Mouse (Mus musculus) R1 (cell line): ENCODE data around the gene Cd40lg.

Source experiments
- DNase-seq: peaks from one replicate; pipeline ENCODE4 v3.0.0-alpha.2; 2018; ENCODE audit warnings: low read depth, low spot score

Gene Cd40lg

DNA sequence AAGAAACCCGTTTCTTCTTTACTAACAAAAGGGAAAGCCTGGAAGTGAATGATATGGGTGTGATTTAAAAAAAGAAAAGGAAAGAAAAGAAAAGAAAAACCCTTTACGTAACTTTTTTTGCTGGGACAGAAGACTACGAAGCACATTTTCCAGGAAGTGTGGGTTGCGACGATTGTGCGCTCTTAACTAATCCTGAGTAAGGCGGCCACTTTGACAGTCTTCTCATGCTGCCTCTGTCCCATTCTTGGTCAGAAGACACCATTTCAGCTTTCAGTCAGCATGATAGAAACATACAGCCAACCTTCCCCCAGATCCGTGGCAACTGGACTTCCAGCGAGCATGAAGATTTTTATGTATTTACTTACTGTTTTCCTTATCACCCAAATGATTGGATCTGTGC lies at the start of gene Cd40lg:
Gene Cd40lg, plus strand, starts transcription at position 268 of the 400 bp plus-strand sequence.
- no peak for DNase-seq

DNA sequence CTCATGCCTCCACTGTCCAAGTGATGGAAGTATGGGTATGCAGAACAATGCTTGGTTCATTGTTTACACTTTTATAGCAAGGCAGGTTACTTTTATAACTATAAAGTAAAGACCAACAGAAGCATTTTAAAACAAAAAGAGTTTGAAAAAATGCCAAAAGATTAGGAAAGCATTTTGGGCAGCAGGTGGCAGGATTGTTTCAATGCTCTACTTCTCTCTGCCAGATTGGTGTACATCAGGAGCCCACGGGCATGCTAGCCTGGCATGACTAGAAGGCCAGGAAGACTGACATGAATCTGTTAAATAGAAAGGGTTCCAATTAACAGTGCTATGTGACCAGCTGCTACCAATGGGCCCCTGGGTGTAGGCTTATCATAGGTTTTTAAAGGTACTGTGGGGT lies 45.4 kb upstream of the Cd40lg start:
- DNase-seq: no peak

DNA sequence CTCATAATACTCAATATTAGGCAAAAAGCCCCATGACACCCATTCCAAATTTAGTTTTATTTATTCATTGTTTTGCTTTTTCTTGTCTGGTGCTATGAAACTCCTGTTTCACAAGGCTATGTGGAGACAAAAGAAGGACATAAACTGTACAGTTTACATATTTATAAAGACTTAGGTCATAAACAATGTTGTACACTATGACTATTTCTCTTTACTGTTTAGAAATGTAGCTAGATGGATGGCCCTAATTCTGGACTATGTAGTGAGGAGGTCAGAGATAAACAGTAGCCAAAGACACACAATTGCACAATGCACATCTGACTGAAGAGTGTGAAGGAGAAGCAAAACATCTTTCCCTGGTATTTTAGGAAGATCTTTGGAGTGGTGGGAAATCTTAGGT lies 40.7 kb upstream of the Cd40lg start:
- no peak for DNase-seq

DNA sequence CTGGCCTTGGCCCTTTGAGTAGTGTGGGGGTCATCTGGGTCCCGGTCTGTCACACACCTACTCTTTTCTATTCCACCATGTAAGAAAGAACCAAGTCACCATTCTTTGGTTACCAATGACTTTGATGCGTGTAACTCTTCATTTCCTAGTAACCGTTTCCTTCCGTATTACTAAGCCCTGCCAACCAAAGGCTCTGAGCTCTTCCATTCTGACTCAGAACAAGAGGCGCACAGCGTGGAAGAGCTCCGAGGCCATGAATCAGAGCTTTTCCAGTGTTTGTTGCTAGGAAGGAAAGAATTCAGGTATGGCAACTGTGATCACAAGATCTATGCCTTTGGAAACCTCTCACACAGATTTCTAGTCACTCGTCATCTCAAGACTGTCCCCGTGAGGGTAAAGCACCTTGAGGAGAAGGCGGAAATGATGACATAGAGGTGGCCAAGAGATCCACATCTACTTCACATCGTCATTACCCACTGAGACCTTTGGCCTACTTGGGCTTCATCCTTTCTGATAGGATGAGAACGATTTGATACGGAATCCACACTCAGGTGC lies 34.6 kb upstream of the Cd40lg start:
- DNase-seq: no peak

DNA sequence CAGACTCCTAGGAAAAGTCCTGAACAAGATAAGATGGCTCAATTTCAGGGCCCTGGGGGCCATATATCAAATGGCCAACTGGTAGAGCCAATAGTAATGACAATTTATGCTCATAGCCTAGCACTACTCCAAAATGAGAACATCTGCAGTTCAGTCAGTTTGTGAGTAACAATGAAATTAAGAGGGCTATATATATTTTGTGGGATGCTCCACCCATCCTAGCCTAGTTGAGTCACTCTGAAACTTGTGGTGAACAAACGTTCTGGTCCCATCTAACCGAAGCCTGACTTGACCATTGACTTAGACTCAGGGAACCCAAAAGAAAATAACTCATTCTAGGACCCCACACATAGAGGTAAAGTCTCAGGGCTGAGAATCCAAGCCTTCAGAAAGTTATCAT lies 29.5 kb upstream of the Cd40lg start:
- DNase-seq: no peak

DNA sequence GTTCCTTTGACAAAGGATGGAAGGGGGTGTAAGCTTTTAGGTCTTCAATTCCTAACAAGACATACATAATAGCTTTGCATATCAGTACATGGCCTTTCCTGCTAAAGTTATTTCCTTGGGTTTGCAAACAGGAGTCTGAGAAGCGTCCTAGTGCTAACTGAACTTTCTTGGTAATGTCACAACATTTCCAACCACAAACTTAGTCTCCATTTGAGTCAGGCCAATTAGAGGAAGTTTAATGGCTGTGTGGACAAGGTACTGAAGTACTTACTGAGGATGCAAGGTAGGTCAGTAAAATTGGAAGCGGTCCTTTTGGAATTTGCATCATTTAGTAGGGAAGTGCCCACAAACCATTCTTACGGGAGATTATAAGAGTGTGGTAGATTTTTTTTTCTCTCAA lies 28.6 kb upstream of the Cd40lg start:
- no peak for DNase-seq

DNA sequence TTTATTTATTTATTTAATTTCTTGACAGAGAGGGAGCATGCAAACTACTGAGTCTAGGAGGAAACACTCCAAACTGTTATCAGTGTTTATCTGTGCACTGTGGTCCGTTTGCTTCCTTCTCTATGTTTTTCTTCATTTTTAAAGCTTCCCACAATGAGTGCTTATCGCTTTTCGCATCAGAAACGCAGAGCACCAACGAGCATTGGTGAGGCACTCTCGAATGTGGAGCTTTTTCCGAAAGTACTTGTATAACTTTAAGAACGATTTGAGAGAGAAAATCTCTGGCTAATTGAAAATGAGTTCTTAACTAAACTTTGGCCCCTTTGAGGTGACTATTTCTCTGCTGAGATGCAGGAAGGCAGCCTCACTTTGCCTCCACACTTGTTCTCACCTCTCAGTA lies 24.6 kb upstream of the Cd40lg start:
- no peak for DNase-seq

DNA sequence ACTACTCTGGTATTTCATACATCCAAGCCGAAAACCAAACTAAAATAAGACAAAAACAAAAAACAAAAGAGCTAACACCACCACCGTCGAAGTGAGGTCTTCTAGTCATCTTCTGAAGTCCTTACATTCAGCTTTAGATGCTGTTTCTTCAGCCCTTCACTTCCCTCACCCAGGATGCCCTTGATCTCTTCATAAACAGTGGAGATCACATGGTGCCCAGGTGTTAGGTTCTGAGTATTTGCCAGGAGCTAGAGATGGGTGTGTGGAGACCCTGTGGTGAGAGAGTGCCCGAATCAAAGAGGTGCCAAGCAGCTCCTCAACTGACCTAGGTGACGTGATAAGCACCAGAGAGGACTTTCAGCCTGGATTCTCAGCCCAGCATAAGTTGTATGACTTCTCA lies 22.6 kb upstream of the Cd40lg start:
- DNase-seq: no peak

DNA sequence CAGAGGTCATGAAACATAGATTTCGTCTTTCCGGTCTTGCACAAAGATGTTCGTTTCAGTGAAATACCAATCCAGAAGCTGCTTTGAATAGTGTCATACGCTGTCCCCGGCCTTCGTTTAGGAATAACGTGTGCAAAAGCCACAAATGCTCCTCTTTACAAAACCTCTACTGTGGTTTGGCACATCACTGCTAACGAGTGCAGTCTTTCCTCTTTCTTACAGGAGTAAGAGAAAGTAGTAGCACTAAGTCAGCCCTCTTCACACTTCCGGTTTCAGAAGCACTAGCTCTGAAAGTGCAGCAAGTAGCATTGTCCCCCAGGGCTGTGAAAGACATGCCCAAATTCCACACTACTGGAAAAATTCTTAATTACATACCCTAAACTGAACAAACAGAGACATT lies 15.6 kb upstream of the Cd40lg start:
- DNase-seq: no peak

DNA sequence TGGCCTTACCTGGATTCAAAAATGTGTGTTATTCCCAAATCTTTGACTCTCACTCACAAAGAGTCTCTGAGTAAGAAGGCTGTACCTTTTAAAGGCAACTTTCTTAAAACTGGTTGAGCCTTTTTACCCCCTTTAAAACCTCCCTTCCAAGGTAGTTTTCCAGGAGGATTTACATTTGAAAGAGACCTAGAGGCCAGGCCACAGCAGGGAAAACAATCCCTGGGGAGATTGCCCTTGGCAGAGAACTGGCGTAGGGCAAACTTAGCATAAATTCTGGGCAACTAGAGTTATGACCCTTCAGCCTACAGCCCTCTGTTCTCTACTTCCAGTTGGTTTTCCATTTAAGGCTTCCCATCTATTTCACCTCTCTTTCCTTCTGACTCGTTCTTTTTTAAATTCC lies 13.9 kb upstream of the Cd40lg start:
- peak; percentile 79 for DNase-seq

DNA sequence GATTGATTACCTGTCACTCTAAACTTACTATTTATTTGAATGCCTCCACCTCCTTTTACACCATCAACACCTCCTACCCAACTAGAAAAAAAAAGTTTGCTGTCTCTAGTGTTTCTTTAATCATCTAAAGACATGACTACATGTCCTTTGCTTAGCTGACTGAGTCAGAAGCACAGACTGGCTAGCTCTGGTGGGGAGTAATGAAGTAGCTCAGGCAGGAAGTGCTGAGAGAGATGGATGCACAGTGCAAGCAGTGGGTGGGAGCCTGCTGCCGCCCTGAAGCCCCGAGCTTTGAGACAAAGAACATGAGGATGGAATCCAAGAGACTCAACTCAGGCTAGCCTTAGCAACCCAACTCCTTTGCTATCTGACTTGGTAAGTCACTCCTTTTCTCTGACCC lies 11.5 kb upstream of the Cd40lg start:
- no peak for DNase-seq

DNA sequence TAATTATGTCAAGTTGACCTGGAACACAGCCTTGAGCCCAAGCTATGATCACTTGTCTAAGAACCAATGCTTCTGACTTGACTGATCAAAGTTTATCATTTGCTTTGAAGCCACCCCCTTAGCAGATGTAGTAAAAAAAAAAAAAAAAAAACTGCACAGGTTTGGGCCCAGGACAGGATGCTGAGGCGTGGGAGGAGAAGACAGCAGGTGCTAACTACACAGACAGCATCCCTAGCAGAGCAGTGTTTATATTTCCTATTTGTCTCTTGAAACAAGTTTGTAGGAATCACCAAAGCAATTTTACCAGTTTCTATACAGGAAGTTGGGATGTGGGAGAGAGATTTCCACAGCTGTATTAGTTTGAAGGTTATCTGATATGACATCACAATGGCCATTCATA lies 1.4 kb upstream of the Cd40lg start:
- DNase-seq: no peak

DNA sequence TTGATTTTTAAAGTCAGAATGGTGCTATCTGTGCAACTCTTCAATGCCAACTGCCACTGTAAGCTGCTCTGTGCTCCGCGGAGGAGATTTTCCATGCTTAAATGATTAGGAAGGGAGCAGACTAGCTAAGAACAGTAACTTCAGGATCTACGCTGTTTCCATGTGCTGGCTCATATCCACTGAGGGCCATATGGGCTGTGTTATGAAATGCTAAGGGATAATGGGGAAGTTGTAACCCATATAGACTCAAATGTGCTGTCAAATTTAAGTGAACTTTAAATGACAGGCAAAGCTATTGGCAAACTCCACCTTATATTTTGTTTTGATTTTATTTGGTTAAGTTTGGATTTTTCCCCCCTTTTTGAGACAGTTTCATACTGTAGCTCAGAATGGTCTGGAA lies 919 bp downstream of the Cd40lg start:
- DNase-seq: no peak

DNA sequence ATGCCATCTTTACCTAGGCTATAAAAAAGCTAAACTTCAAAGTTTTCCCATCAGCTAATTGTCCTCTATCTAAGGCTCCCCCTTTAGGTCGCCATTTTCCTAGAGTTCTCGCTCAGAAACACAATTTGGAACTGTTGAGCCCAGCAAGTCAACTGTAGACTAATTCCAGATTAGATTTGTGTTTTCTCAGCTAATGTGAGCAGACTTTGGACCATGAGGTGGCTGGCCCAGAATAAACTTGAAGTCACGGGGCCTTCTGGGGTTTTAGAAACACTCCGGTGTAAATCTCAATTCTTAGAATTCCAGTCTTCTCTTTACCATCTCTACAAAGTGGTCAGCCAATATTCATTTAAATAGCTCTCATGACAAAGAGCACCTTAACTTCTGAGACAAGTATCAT lies 3.6 kb downstream of the Cd40lg start:
- no peak for DNase-seq

DNA sequence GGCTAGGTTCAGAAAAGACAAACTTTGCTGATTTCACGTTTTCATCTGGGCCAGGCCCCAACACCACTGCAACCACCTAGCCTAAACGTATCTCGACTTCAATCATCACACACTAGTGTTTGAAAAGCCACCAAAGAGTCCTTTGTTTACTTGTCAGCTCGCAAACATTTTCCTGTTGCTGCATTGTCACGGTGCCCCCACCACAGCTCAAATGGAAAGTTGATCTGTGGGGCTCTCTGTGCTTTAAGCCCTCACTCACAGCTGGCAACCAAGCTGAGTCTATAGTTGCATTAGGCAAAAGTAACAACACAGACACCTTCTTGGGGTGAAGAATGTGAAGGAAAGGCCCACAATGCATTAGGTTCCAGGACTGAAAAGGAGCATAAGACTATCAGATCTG lies 4.3 kb downstream of the Cd40lg start:
- DNase-seq: no peak

DNA sequence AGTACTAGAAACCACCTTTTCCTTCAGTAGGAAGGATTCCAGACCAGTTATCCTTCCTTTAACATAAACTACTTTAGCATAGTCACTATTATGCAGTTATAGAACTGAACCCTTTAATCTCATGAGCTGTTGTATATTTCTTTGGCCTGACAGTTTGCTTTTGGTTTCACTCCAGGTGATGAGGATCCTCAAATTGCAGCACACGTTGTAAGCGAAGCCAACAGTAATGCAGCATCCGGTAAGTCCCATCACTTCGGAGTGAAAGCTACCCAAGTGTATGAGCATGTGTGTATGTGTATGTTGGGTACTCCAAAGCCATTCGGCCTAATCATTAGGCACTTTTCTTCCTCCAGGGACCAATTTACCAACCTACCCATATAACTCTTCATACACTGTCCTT lies 7.6 kb downstream of the Cd40lg start:
- no peak for DNase-seq

DNA sequence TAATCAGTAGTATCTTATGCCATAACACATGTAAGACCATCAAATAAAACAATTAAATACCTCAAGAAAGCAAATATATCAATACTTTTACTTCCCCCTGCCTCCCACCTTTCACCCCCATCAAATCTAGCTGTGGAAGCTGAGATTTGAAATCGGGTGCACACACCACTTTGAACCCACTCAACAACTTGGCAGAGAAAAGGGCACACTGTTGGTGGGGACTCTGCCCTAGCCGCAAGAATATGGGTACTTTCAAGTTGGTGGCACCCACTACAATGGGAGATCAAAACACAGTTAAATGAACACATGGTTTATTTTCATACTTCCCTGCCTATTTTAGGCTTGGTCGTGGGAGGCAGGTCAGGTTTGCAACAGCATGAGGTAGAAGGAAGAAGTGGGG lies 9.9 kb downstream of the Cd40lg start:
- no peak for DNase-seq

DNA sequence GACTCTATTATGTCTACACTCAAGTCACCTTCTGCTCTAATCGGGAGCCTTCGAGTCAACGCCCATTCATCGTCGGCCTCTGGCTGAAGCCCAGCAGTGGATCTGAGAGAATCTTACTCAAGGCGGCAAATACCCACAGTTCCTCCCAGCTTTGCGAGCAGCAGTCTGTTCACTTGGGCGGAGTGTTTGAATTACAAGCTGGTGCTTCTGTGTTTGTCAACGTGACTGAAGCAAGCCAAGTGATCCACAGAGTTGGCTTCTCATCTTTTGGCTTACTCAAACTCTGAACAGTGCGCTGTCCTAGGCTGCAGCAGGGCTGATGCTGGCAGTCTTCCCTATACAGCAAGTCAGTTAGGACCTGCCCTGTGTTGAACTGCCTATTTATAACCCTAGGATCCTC lies 11.4 kb downstream of the Cd40lg start:
- no peak for DNase-seq

DNA sequence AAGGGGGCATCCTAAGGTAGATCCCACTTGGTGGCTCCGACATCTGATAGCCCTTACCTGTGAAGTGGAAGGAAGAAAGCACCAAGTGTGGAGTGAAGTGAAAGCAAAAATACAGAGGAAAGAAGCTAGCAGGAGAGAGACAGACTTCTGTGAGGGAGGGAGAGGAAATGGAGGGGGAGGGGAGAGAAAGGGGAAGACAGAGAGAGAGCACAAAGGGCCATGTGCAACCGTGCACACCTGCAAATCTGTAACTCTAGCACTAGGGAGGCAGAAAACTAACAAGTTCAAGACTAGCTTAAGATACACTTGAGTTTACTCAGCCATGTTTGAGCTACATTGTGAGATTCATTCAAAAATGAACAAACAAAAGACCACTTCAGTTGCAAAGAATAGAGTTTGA lies 16.2 kb downstream of the Cd40lg start:
- DNase-seq: no peak

DNA sequence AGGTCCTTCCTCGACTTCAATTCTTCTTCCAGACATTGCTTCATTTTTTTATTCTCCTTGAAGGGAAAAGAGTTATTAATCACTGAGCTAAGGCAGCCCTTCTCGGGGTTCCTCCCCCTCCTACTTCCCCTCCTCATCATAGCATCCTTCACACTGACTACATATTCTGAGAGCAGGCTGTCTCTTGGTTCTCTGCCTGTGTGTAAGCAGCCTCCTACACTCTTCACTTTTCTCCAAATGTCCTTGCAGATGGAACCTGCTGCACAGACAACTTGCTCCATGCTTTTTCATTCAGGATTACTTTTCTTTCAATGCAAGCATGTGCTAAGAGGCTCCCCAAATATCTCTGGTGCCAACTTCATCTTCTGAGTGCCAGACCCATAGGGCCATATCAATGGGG lies 21.7 kb downstream of the Cd40lg start:
- no peak for DNase-seq

DNA sequence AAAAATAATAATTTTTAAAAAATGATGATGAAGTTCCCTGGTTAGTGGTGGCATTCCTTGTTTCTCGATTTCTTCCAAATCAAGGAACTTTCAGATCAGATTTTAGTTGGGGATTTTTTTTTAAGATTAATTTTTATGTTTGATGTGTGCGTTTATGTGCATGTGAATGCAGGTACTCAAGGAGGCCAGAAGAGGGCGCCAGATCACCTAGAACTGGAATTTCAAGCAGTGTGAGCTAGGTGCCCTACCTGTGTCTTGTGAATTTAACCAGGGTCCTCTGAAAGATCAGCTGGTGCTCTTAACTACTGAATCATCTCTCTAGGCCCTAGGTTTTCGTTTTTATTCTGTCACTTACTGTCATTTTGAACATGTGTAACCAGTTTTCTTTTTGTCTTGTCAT lies 24.0 kb downstream of the Cd40lg start:
- peak; percentile 35 for DNase-seq

DNA sequence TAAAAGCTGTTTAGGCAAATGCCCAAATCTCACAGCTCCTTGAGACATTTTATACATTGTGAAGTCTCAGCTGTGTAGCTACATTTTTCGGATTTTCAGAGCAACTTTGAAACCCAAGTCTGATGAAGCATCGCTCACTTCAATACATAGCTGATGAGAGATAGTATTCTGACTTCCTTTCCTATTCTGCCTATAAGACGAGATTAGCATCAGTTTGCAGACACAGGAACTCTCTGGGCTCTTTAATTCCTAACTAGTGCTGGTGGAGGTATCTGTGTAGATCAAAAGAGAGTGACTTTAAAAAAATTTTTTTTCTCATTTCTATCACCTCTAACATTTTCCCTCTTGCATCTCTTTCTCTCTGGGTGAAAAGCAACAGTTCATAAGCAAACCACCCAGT lies 26.6 kb downstream of the Cd40lg start:
- no peak for DNase-seq

DNA sequence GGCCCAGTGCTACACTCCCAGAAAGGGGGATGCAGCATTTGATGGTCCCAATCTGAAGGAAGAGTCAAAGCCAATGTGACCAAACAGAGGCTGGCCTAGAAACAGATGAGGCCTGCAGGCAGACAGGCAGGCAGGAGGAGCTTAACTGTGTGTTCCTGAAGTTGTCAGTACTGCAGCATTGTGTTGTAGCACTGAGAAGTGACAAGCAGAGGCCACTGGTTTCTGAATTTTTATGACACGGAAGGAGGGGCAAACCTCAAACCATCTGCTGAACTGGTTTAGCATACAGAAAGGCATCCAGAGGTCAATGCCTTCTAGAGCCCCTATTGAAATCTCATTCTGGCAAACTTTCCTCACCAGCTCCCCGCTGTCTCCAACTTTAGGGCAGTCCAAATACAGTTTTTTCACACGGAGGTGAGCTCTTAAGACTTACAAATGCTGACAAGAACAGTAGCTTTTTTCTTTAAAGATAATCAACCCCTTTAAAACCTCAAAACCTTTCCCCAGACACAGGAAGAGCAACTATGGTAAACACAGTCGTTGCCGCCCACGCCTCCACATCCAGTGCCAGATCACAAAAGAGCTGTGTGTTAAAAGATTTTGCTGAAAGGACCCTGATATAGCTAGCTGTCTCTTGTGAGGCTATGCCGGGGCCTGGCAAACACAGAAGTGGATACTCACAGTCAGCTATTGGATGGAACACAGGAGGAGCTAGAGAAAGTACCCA lies 41.5 kb downstream of the Cd40lg start:
- peak; percentile 4 for DNase-seq

DNA sequence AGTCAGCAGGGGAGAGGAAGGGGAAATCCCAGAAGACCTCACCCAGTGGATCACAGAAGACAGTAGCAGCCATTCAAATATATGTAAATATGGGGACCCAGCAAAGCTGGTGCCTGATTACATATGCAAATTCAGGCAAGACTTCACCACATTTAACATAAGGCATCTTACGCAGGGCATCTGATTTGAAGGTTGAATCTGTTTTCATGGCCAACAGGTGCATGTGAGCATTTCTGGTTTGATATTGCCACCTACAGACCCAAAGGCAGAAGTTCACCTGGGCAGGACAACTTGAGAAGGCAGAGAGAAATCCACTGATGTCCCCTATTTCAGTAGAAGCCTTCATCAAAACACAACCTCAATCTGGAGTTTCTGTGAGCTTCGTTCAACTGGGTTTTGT lies 48.8 kb downstream of the Cd40lg start:
- peak; percentile 10 for DNase-seq
